Mouse (Mus musculus) G1E (cell line): Measurements from ENCODE around the gene Lrcol1.

ENCODE experiments used
- CTCF ChIP-seq: IDR thresholded peaks from 2 replicates; pipeline ENCODE4 v1.5.1; 2012; ENCODE audit warnings: low read depth, low read length, inconsistent platforms, mixed read lengths
- GATA1 ChIP-seq: IDR thresholded peaks from 2 replicates; pipeline ENCODE4 v1.6.1; 2012; ENCODE audit warnings: borderline replicate concordance, low read length, inconsistent platforms, mixed read lengths
- POLR2AphosphoS5 ChIP-seq: IDR thresholded peaks from 2 replicates; pipeline ENCODE4 v1.6.1; 2012; ENCODE audit warnings: low read depth, low read length, inconsistent platforms; ENCODE audit not compliant: insufficient replicate concordance
- TAL1 ChIP-seq: conservative IDR thresholded peaks from 2 replicates; pipeline ENCODE4 v1.6.1; 2012; ENCODE audit warnings: low read depth, low read length, inconsistent platforms, mixed read lengths

DNA sequence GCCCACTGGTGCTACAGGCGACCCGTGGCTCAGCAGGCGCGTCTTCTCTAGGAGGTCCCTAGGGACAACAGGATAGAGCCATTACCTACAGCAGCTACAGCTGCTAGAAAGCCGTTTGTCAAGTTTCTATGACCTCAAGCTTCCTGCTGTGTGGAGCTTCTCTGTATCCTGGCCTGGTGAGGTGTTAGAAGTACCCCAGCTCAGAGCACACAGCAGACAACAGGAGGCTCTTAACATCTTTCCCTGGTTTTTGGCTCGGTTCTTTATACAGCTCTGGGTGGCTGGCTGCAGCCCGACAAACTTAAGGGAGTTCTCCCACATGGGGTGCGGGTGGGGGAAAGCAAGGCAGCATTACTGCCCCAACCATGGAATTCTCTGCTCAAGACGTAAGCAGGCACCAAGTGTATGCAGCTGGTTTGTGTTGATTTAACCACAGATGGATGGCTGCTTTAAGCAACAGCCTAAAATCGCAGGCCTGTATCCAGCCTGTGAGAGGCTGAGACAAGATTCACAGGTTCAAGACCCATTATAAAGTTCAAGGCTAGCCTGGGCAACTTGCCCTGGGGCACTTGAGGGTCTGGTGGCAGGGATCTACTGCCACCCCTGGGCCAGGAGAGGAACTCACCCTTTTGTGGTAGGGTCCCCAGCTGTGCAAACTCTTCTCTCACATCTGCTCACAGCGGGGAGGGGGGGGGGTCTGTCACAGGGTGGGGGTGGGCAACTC lies 19.5 kb downstream of the Lrcol1 start:
- no peak for TF ChIP-seq GATA1
- TF ChIP-seq POLR2AphosphoS5 = no peak
- TF ChIP-seq CTCF = no peak
- TF ChIP-seq TAL1 = no peak
